Mouse (Mus musculus): Measurements from ENCODE around the gene Ccdc57. TPM values are rescaled to one million over a fixed set of nuclear protein-coding genes. Genes with fewer than 3 reads are reported as not detected.

Gene Ccdc57
- polyA plus RNA-seq, 1 experiment from 2014 or later: 8.8 TPM

DNA sequence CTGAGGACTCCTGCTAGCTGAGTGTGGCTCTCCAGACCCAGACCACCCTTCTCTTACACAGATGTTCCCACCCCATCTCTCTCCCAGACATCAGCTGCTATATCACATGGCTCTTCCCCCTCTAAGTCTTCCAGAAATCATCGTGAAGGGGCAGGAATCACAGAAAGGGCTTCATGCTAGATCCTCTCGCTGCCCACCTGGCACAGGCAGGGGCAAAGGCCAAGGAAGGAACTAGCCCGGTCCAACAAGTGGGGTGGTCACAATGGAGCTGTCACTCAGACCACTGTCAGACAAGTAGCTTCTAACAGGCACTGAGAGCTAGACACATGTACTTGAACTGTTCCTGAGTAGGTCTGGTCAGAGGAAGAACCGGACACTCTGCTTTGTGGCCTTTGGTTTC, 104.3 kb downstream of the Ccdc57 start:
- no peaks in the 10 kb centered on the region for H3K27me3 ChIP-seq (replicated peaks; ENCODE audit: control insufficient read depth, insufficient read depth, low read length)
- no peaks in the 10 kb centered on the region for H3K9me3 ChIP-seq (ENCODE audit: control insufficient read depth, low read length)
- H3K9ac ChIP-seq (replicated peaks; ENCODE audit: low read depth, low read length): no peak overlapping the region
- H3K4me3 ChIP-seq (replicated peaks; ENCODE audit: low read length): no peak overlapping the region
- ATAC-seq: no peak
- H3K4me2 ChIP-seq (ENCODE audit: low read length): no peak overlapping the region
- H3K36me3 ChIP-seq (ENCODE audit: control insufficient read depth, insufficient read depth): no peaks in the 10 kb centered on the region
- H3K4me1 ChIP-seq (replicated peaks; ENCODE audit: control insufficient read depth, insufficient read depth, low read length): peaks cover 9% of the 10 kb centered on the region
- no peak overlapping the region for H3K27ac ChIP-seq (ENCODE audit: low read length)
- 79% methylated on average over 4 of the region's 4 CpGs for WGBS

DNA sequence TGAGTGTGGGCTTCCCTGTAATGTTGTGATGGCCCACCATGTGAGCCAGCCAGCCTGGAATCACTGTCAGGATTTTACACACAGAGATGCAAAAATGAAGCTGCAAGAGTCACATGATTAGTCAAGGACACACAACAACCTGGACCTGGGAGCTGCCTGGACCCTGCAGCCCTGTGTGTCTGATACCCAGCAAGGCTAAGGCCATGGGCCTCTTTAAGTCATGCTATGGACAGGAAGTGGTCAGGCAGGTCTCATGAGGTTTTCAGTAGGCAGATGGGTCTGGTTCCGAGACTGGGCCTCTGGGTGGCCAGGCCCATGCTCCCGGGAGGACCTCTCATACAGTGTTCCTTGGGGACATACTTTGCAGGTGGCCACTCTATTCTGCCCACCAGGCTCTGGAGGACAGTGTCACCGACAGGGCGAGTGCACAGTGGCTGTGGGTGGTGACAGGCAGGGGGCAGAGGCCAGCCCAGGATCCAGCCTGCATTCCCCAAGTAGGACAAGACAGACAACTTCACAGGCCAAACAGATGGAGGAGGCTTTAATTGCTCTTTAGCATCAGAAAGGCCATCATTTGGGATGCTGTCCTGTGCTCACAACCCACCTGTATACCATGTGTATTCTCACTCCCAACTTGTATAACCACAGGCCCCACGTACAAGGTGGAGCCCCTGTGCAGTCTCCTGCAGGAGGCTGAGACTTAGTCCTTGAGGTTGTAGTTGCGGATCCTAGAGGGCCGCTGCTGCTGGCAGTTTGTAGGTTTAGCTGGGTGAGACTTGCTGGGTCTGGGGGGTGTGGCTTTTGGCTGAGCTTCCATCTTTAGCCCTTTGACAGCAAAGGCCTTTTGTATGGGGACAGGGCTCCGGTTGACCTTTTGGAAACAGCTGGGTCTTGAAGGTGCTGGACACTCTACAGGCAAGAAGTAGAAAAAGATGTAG, 106.4 kb downstream of the Ccdc57 start:
- no peak overlapping the region for H3K4me2 ChIP-seq (ENCODE audit: low read length)
- peaks cover 26% of the 10 kb centered on the region for H3K4me1 ChIP-seq (replicated peaks; ENCODE audit: control insufficient read depth, insufficient read depth, low read length)
- ATAC-seq: no peak
- no peak overlapping the region; the same call in 1 of the 2 replicates for H3K27ac ChIP-seq (ENCODE audit: low read length)
- H3K36me3 ChIP-seq (ENCODE audit: control insufficient read depth, insufficient read depth): no peaks in the 10 kb centered on the region
- no peaks in the 10 kb centered on the region for H3K27me3 ChIP-seq (replicated peaks; ENCODE audit: control insufficient read depth, insufficient read depth, low read length)
- no peak overlapping the region for H3K4me3 ChIP-seq (replicated peaks; ENCODE audit: low read length)
- 86% methylated on average over 8 of the region's 8 CpGs for WGBS
- H3K9me3 ChIP-seq (ENCODE audit: control insufficient read depth, low read length): no peaks in the 10 kb centered on the region
- no peak overlapping the region for H3K9ac ChIP-seq (replicated peaks; ENCODE audit: low read depth, low read length)

DNA sequence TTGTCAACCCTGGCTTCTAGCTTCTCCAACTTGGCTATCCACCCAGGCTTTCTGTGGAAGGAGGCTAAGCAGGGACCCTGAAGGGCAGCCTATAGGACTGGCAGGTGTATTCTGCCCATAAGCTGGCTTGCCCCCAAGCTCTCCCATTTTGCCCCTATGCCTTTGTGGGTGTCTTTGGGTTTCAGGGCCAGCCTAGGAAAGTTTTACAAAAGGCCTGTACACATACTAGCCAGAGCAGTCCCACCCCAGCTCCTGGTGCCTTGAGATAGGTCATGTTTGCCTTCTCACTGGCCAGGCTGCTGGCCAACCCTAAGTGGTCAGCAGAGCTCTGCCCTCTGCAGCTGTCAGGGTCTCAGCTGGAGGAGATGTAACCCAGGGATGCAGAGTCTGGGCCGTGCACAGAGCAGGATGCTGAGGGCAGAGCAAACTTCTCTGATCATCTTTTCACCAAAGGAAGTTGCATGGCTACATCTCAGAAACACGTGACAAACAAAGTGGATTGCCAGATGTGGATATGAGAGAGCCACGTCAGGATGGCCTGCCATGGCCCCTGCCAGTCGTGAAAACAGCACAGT, 107.3 kb downstream of the Ccdc57 start:
- Histone ChIP-seq H3K4me1 (replicated peaks; ENCODE audit: control insufficient read depth, insufficient read depth, low read length) (peaks cover 35% of the 10 kb centered on the region), H3K9me3 (ENCODE audit: control insufficient read depth, low read length) (no peaks in the 10 kb centered on the region), H3K36me3 (ENCODE audit: control insufficient read depth, insufficient read depth) (no peaks in the 10 kb centered on the region; the same call in 1 of the 2 replicates), H3K9ac (replicated peaks; ENCODE audit: low read depth, low read length) (peak overlapping the region; percentile 67), H3K27ac (ENCODE audit: low read length) (peak overlapping the region; percentile 99), H3K4me3 (replicated peaks; ENCODE audit: low read length) (peak overlapping the region; percentile 50), H3K27me3 (replicated peaks; ENCODE audit: control insufficient read depth, insufficient read depth, low read length) (no peaks in the 10 kb centered on the region), H3K4me2 (ENCODE audit: low read length) (peak overlapping the region; percentile 68)
- ATAC-seq: no peak
- WGBS: 44% methylated on average over 4 of the region's 4 CpGs

DNA sequence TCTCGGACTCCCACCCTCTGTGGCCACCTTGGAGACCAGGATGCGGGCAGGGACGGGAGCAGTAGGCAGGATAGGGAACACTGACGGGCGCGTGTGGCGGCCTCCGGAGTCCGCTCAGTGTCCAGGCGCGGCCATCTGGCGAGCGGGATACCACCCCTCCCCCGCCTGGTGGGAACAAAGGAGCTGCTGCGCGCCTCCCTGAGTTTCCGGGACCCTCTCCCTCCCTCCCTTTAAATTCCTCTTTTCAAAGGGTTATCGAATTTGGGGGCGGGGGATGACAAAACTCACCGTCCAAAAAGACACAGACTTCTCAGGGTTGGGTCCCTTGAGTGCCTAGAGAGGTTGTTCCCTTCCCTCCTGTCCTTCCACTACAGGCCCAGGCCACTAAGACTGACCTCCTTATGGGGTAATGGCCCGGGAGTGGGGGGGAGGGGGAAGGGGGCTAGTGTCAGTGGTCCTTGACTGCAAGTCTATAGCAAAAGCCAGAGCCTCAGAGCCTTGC, 107.8 kb downstream of the Ccdc57 start:
- 1% methylated on average over 21 of the region's 21 CpGs for WGBS
- H3K4me3 ChIP-seq (replicated peaks; ENCODE audit: low read length): peak overlapping the region; percentile 50
- no peaks in the 10 kb centered on the region for H3K9me3 ChIP-seq (ENCODE audit: control insufficient read depth, low read length)
- ATAC-seq: peak; percentile 53
- peak overlapping the region; percentile 67 for H3K9ac ChIP-seq (replicated peaks; ENCODE audit: low read depth, low read length)
- no peaks in the 10 kb centered on the region for H3K27me3 ChIP-seq (replicated peaks; ENCODE audit: control insufficient read depth, insufficient read depth, low read length)
- H3K4me2 ChIP-seq (ENCODE audit: low read length): peak overlapping the region; percentile 68
- peak overlapping the region; percentile 99 for H3K27ac ChIP-seq (ENCODE audit: low read length)
- H3K36me3 ChIP-seq (ENCODE audit: control insufficient read depth, insufficient read depth): peaks cover 4% of the 10 kb centered on the region
- peaks cover 35% of the 10 kb centered on the region for H3K4me1 ChIP-seq (replicated peaks; ENCODE audit: control insufficient read depth, insufficient read depth, low read length)

DNA sequence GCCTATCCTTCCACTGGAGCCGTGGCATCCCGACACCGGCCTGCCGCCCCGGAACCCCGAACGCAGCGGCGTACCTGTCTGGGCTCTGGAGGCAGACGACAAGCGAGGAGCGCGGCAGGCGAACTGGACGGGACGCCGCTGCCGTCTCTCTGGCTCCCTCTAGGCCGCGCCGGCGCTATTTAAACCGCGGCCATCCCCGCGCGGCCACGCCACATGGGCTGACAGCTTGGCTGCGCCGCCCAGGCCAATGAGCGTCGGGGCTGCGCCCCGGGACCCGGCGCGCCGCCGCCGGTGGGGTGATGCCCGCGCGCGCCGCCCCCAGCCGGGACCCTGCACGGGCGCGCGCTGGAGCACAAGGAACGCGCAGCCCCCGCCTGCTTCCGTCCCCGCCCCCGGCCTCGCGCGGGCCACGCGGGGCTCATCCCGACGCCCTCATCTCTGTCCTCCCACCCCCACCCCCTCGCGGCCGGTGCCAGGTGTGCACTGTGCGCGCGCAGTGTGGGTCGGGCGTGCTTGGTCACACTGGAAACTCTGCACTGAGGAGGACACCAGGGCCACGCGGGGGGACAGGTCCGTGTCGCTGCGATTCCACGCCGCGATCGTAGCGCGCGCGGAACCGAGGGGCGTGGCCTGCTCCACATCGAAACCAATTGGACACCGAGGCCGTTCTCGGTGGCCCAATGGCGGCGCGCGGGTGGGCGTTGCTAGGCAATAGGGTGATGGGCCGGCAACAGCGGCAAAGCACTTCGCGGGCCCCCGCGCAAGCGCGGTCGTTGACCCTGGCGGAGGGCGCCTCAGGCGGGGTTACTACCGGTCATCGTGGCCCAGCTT, 108.5 kb downstream of the Ccdc57 start, which contains the start of gene Fasn:
TSS of gene Fasn (minus strand) at position 592 of the 831 bp plus-strand sequence.
- Histone ChIP-seq H3K27ac (ENCODE audit: low read length) (peak within 1 kb of the TSS; percentile 99), H3K27me3 (replicated peaks; ENCODE audit: control insufficient read depth, insufficient read depth, low read length) (no peaks in the 10 kb centered on the region), H3K4me1 (replicated peaks; ENCODE audit: control insufficient read depth, insufficient read depth, low read length) (peaks cover 35% of the 10 kb centered on the region), H3K36me3 (ENCODE audit: control insufficient read depth, insufficient read depth) (peaks cover 7% of the 10 kb centered on the region), H3K4me2 (ENCODE audit: low read length) (peak within 1 kb of the TSS; percentile 68), H3K9me3 (ENCODE audit: control insufficient read depth, low read length) (no peaks in the 10 kb centered on the region), H3K4me3 (replicated peaks; ENCODE audit: low read length) (peak within 1 kb of the TSS; percentile 50), H3K9ac (replicated peaks; ENCODE audit: low read depth, low read length) (peak within 1 kb of the TSS; percentile 67)
- under 1% methylated on average over 88 of the region's 109 CpGs for WGBS
- ATAC-seq: peak; percentile 91

DNA sequence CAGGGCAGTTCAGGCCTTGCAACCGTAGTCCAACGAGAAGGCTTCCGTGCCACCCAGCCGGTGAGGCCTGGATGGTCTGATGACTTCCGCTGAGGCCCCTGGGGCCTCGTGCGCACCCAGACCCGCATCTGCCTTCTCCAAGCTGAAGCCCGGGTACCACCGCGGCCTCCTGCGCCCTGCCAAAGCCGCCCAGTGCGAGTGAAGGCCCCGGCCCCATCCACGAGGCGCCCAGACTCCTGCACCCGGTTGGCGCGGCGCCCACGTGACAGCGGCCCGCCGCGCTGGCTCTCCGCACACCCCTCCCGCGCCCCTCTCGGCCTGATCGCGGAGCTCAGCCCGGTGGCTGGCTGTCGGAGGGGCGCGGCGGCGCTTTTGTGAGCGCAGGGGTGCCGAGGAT, 109.1 kb downstream of the Ccdc57 start:
- Histone ChIP-seq H3K36me3 (ENCODE audit: control insufficient read depth, insufficient read depth) (peaks cover 13% of the 10 kb centered on the region), H3K27ac (ENCODE audit: low read length) (peak overlapping the region; percentile 99), H3K4me1 (replicated peaks; ENCODE audit: control insufficient read depth, insufficient read depth, low read length) (peaks cover 35% of the 10 kb centered on the region), H3K27me3 (replicated peaks; ENCODE audit: control insufficient read depth, insufficient read depth, low read length) (no peaks in the 10 kb centered on the region), H3K4me3 (replicated peaks; ENCODE audit: low read length) (peak overlapping the region; percentile 50), H3K9ac (replicated peaks; ENCODE audit: low read depth, low read length) (peak overlapping the region; percentile 67), H3K4me2 (ENCODE audit: low read length) (peak overlapping the region; percentile 68), H3K9me3 (ENCODE audit: control insufficient read depth, low read length) (no peaks in the 10 kb centered on the region)
- whole genome bisulfite sequencing: 0% methylated on average over 40 of the region's 40 CpGs
- peak; percentile 49 for ATAC-seq

DNA sequence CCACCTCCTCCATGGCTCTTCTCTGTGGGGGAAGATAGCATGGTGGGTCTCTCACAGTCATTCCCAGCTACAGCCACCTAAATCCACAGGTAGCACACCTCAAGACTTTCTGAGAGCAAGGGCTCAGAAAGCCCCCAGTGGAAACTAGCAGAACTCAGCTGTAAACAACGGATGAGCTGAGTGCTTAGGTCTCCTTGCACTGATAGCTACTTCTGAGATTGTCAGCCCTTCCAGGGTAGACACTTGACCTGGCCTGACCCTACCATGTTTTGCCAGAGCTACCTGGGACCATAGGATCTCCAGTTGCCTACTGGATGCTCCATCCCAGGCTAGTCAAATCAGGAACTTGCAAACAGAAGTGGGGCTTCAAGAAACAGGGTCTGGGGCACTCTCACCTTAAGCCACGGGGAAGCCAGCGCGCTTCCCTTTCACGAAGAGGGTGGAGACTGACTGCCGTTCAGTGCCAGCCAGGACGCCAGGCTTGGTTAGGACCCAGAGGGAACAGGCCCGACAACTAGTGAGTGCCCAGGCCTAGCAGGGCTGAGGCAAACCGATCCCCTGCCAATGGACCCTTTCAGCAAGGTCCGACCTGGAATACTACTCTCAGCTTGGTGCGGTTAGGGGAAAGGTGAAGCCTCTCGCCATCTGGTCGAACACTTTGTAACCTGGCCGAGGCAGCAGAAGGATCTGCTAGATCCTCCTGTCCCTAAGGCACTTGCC, 109.7 kb downstream of the Ccdc57 start:
- Histone ChIP-seq H3K27me3 (replicated peaks; ENCODE audit: control insufficient read depth, insufficient read depth, low read length) (no peaks in the 10 kb centered on the region), H3K9ac (replicated peaks; ENCODE audit: low read depth, low read length) (peak overlapping the region; percentile 67), H3K4me3 (replicated peaks; ENCODE audit: low read length) (peak overlapping the region; percentile 50), H3K36me3 (ENCODE audit: control insufficient read depth, insufficient read depth) (peaks cover 19% of the 10 kb centered on the region), H3K4me2 (ENCODE audit: low read length) (peak overlapping the region; percentile 68), H3K4me1 (replicated peaks; ENCODE audit: control insufficient read depth, insufficient read depth, low read length) (peaks cover 35% of the 10 kb centered on the region), H3K27ac (ENCODE audit: low read length) (peak overlapping the region; percentile 99), H3K9me3 (ENCODE audit: control insufficient read depth, low read length) (no peaks in the 10 kb centered on the region)
- WGBS: under 1% methylated on average over 14 of the region's 14 CpGs
- no peak for ATAC-seq

DNA sequence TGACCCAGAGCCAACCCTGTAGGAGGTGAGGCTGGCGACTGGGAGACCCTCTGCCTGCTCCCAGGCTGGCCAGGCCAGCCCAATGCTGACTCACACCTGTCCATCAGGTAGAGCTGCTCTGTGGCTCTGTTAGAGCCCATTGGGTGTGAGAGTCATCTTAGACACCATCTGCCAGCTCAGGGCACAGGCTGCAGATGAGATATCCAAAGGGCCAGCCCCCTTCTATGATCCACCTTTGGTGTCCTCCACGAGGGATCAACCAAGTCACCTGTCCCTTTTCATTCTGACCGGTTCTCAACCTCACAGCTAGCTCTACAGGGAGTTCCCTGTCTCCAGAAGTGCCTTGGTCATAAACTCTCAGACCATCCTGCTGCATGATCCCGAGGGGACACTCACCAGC, 110.4 kb downstream of the Ccdc57 start:
- no peak for ATAC-seq
- peak overlapping the region; percentile 67 for H3K9ac ChIP-seq (replicated peaks; ENCODE audit: low read depth, low read length)
- no peaks in the 10 kb centered on the region for H3K9me3 ChIP-seq (ENCODE audit: control insufficient read depth, low read length)
- no peaks in the 10 kb centered on the region for H3K27me3 ChIP-seq (replicated peaks; ENCODE audit: control insufficient read depth, insufficient read depth, low read length)
- WGBS: 62% methylated on average over 4 of the region's 4 CpGs
- peaks cover 25% of the 10 kb centered on the region for H3K36me3 ChIP-seq (ENCODE audit: control insufficient read depth, insufficient read depth)
- H3K4me1 ChIP-seq (replicated peaks; ENCODE audit: control insufficient read depth, insufficient read depth, low read length): peaks cover 35% of the 10 kb centered on the region
- peak overlapping the region; percentile 50 for H3K4me3 ChIP-seq (replicated peaks; ENCODE audit: low read length)
- no peak overlapping the region for H3K27ac ChIP-seq (ENCODE audit: low read length)
- H3K4me2 ChIP-seq (ENCODE audit: low read length): peak overlapping the region; percentile 68
